ENCODE assay signal across 8 mouse cellular contexts in the genomic region with DNA sequence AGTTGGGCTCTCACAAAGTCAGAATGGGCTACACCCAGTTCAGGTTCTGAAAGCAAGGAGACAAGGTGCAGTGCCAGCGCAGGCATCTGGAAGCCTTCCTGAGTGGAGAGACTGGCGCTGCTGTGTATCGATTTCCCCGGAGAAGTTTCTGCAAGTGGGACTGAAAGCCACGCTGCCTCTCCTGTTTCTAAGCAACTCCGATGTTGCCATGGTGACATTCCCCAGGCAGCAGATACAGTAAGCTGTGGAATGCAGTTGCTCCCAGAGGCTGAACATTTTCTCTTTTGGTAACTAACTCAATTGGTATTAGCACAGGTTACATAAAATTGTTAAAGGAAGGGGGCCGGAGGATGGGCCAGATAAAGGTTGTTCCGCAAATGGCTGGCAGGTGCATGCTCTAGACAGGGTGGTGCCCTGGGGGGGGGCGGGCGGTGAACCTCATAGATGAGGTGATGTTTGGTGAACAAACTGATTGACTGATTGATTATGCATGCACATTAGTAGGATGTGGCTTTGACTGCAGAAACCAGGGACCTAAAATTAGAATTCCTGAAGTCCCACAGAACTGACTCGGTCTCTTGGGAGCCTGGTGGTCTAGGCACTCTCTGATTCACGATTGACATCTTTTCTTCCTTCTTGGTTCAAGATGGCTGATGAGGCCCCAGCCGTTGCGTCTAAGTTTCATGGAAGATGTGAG. TPM values are rescaled to one million over a fixed set of nuclear protein-coding genes. Genes with fewer than 3 reads are reported as not detected.
DNase-seq lines count a peak whose midpoint lies in the region; ATAC-seq and TF ChIP-seq lines count a peak whose summit lies in the region.

No protein-coding gene starts in this region.

- peak; percentile 42; the same call in 1 of the 2 replicates for ATAC-seq in kidney, embryonic 16.5 days (ENCODE audit: low FRiP score, low TSS enrichment)
- ATAC-seq in limb, embryonic 14.5 days (ENCODE audit: low FRiP score, low read depth): peak; percentile 73; the same call in 1 of the 2 replicates

- TF ChIP-seq POLR2A in brain, embryonic 14.5 days (IDR thresholded peaks at IDR 0.05; ENCODE audit: borderline replicate concordance, extremely low read depth, insufficient read depth, insufficient read length, poor library complexity, severe bottlenecking): no peak
- no peak for TF ChIP-seq POLR2A in limb, embryonic 14.5 days (IDR thresholded peaks at IDR 0.05; ENCODE audit: borderline replicate concordance, extremely low read depth, insufficient read depth, insufficient read length)

- DNase-seq in layer of hippocampus, adult 11-12 months (ENCODE audit: low spot score): peak; percentile 89
- no peak for DNase-seq in layer of hippocampus, adult 9-10 months (ENCODE audit: low spot score)
- peak; percentile 96 for DNase-seq in brain, embryonic 14.5 days (ENCODE audit: low read depth)
- DNase-seq in frontal cortex, postnatal 36 days (ENCODE audit: low spot score in 2 of 2): peak; percentile 78 to 92
- peak; percentile 70 for DNase-seq in limb, embryonic 14.5 days (ENCODE audit: low spot score)
- peak; percentile 85 for DNase-seq in retina, embryonic 14.5 days (ENCODE audit: low spot score)
- DNase-seq in urinary bladder, adult 2 months (ENCODE audit: low spot score): no peak

- no peak for TF ChIP-seq CTCF in brain, embryonic 14.5 days (IDR thresholded peaks at IDR 0.05; ENCODE audit: borderline replicate concordance, extremely low read depth, insufficient read depth, insufficient read length)

- H3K9ac ChIP-seq in kidney, embryonic 16.5 days (replicated peaks; ENCODE audit: low read length): no peak overlapping the region
- H3K9ac ChIP-seq in limb, embryonic 14.5 days (ENCODE audit: low read depth, low read length, severe bottlenecking): no peak overlapping the region

- H3K4me2 ChIP-seq in kidney, embryonic 16.5 days (replicated peaks; ENCODE audit: low read depth, low read length): peak overlapping the region; percentile 28; the same call in 1 of the 2 replicates
- H3K4me2 ChIP-seq in limb, embryonic 14.5 days (replicated peaks; ENCODE audit: low read depth, low read length, severe bottlenecking): peak overlapping the region; percentile 26

- H3K4me1 ChIP-seq in kidney, embryonic 16.5 days (ENCODE audit: insufficient read depth, low read length): peaks cover 61% of the 10 kb centered on the region
- H3K4me1 ChIP-seq in limb, embryonic 14.5 days (ENCODE audit: control insufficient read depth, insufficient read depth, low read length): peaks cover 27% of the 10 kb centered on the region

- no peak overlapping the region for H3K4me3 ChIP-seq in kidney, embryonic 16.5 days (ENCODE audit: low read length)
- no peak overlapping the region for H3K4me3 ChIP-seq in limb, embryonic 14.5 days (replicated peaks; ENCODE audit: low read length)

- WGBS in kidney, embryonic 16.5 days: 56% methylated on average over 14 of the region's 14 CpGs
- WGBS in limb, embryonic 14.5 days: 47% methylated on average over 14 of the region's 14 CpGs

- no peak overlapping the region for H3K27ac ChIP-seq in kidney, embryonic 16.5 days (ENCODE audit: low read length)
- peak overlapping the region; percentile 70 for H3K27ac ChIP-seq in limb, embryonic 14.5 days (replicated peaks; ENCODE audit: low read depth, low read length)

- no peaks in the 10 kb centered on the region for H3K9me3 ChIP-seq in kidney, embryonic 16.5 days (ENCODE audit: low read length)
- no peaks in the 10 kb centered on the region for H3K9me3 ChIP-seq in limb, embryonic 14.5 days (ENCODE audit: control insufficient read depth, low read length)

- H3K27me3 ChIP-seq in kidney, embryonic 16.5 days (ENCODE audit: insufficient read depth, low read length): no peaks in the 10 kb centered on the region
- no peaks in the 10 kb centered on the region for H3K27me3 ChIP-seq in limb, embryonic 14.5 days (ENCODE audit: control insufficient read depth, insufficient read depth, low read length)

- H3K36me3 ChIP-seq in kidney, embryonic 16.5 days (ENCODE audit: insufficient read depth, low read length): 0 out of 2 replicates have a peak, but pooled peaks cover 3% of the 10 kb centered on the region
- peaks cover 2% of the 10 kb centered on the region; the same call in 1 of the 2 replicates for H3K36me3 ChIP-seq in limb, embryonic 14.5 days (ENCODE audit: control insufficient read depth, insufficient read depth, low read length)

RNA-seq across cellular contexts. Expression of gene Psap, which starts 8.4 kb away (rescaled TPM):
- polyA plus RNA-seq in brain, embryonic 14.5 days (2012; rRNA removed): 626 and 654 TPM in 2 replicates
- 145 and 166 TPM in 2 replicates for polyA plus RNA-seq in kidney, embryonic 16.5 days (2015; fragmentation: Nextera tagmentation; extraction: Ambion mirVana)
- 648 and 665 TPM in 2 replicates for polyA plus RNA-seq in limb, embryonic 14.5 days (2012; rRNA removed)
- polyA plus RNA-seq in limb, embryonic 14.5 days (2014; fragmentation: Nextera tagmentation; extraction: Ambion mirVana): 121 and 125 TPM in 2 replicates
- 1,531 and 1,599 TPM in 2 replicates for polyA plus RNA-seq in urinary bladder, adult 2 months (2012; rRNA removed)

Comparison
In these comparisons a context has a peak if more than half of its experiments do, and no peak if none do; other contexts are left out.
1. DNase-seq: peak in layer of hippocampus, adult 11-12 months (single experiment), brain, embryonic 14.5 days (single experiment), frontal cortex, postnatal 36 days (2 of 2), limb, embryonic 14.5 days (single experiment) and retina, embryonic 14.5 days (single experiment); none in layer of hippocampus, adult 9-10 months (single experiment) and urinary bladder, adult 2 months (single experiment).